Mouse (Mus musculus) granulocyte monocyte progenitor cell, adult 5-6 weeks (primary cell): ENCODE data around the gene Cmklr1. TPM values are rescaled to one million over a fixed set of nuclear protein-coding genes. Genes with fewer than 3 reads are reported as not detected.

Experiments
- ATAC-seq: replicated peaks from 2 replicates; pipeline ENCODE4 v1.8.0; 2016; ENCODE audit warnings: mild to moderate bottlenecking, moderate TSS enrichment, inconsistent platforms; ENCODE audit not compliant: poor library complexity, severe bottlenecking
- total RNA-seq, 2 experiments: library from RNA; stranded (forward) in 1 of 2; stranded (reverse) in 1 of 2; fragments of 200-712, 200-1000 nt in 1 of 2; fragments of >200 nt in 1 of 2; fragmentation: Nextera tagmentation in 1 of 2; gene quantifications; 2 replicates each; pipeline ENCODE4 v1.2.3; 2014 to 2017

Cmklr1 gene
- total RNA-seq, 2 experiments from 2014 or later: 1.7 TPM; not detected in 1

DNA sequence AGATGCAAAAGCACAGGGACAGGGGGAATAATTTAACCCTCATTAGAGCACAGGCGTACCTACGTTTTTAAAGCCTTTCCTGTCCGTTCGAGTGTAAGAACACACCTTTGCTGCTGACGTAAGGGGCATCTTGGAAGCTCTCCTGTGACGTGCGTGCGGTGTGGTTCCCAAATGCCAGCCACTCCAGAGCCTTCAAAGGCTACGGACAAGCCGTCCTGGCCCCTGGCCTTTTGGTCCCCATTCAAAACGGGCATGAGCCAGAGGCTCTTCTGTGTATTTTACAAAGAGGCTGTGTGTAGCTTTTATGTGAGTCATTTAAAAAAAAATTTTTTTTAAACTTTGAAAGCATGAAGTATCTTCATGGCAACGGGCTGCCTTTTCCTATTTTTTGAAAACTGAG is 4.6 kb upstream of the Cmklr1 start:
- ATAC-seq: no peak

DNA sequence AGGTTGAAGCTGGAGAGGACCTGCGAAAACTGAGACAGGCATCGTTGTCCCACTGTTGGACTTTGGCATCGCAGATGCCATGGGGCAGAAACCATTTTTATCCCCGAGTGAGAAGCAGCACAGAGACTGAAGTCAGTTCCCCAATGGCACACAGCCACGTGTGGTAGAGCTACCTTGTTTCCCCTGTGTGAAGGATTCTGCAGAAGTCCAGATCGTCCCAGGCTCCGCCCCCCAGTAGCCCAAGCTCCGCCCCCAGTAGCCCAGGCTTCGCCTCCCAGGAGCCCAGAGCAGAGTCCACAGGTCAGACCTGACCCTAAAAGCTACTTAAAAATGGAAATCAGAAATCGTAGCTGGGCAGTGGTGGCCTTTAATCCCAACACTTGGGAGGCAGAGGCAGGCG is 4.0 kb upstream of the Cmklr1 start:
- no peak for ATAC-seq

DNA sequence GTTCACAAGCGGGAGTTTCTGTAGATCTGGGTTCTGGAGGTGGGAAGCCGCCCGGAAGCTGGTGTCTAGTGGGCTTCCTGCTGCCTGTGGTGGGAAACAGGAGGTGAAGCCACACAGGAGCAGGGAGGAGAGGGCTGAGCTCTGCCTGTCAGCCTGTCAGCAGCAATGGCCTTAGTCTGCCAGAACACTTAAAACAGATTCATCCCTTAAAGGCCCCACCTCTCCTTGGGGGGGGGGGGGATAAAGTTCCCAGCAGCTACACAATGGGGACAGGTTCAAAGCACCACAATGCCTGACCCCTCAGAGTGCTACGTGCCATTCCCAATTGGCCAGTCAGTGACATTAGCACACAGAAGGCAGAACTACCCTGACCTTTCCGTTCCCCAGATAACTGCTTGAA is 2.0 kb upstream of the Cmklr1 start:
- no peak for ATAC-seq

DNA sequence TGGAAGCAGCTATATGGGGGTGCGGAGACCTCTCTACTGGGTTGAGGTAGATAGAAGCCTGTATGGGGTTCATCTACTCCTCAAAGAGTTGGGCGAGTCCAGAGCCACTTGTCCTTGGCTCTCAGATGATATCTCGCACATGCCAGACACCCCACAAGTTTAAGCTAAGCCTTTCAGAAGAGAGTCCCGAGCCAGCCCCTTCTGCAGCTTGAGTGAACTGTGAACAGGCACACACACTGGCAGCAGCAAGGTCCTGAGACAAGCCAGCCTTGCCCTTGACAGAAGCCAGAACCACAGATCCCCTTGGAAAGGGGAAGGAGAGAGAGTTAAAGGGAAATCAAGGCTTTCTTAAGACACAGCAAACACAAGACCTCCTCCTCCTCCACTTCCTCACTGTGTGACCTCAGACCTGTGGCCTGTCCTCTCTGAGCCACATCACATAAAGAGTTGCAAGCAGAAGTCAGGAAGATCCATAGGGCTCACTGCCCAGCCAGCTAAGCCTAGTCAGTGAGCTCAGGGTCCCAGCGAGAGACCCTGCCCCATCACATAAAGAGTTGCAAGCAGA is 1.5 kb downstream of the Cmklr1 start:
- peak; percentile 43 for ATAC-seq

DNA sequence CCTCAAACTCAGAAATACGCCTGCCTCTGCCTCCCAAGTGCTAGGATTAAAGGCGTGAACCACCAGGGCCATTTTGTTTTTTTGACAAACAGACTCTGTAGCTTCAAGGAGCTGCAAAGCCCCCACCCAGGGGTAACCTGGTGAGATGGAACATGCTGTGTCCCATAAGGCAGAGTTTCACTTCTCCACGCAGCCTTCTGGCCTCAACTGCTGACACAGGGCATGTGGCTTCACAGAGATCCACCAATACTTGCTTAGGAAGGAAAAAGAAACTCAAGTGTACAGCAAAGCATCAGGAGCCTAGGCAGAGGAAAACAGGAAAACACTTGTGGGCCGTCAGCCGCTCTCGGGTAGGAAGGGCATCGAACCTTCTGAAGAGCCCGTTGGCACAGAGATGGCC is 3.1 kb downstream of the Cmklr1 start:
- ATAC-seq: peak; percentile 9; the same call in 1 of the 2 replicates

DNA sequence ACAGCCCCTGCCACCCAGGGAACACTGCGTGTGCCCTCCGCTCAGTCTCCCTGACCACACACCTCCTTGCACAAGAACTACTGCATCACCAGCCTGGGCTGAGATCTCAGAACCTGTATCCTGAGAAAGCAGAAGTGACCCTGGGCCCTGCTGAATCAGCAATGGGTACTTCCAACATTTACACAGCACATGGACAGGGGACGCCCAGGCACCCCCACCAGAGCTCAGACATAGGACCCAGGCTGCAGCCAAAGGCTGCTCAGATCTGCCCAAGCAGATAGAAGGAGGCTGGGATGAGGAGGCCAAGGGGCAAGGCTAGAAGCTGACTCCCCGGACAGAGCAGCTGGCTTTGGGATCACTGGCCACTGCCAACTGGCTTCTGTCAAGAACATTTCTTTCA is 5.7 kb downstream of the Cmklr1 start:
- ATAC-seq: peak; percentile 83

DNA sequence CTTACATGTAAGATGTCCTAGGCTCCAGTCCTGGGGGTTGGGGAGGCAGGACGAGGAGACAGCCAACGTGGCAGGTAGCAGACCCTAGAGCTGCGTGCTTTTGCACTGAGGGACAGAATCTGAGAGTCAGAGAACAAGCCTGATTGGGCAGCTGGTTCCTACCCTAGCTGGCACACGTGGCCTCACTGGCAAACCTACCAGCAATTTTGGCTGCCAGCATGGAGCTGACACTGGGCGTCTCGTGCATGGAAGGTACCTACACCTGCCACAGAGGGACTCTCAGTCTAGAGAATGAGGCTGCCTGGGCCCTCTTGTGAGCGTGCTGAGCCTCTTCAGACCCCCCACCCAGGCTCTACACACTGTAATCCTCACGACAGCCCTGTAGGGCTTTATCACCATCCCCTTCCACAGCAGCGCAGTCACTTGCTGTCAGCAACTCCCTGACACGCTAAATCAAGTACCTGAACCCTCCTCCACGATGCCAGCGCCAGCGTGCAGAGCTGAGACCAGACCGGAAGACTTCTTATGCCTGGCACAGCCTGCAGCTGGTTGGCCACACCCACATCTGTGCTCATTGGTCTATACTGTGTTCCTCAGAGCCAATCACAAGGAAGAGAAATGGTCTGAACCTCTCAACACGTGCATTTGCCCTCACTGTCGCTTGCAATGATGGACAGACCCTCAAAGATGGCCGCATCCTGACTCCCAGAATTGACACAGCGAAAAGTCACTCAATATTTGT is 6.9 kb downstream of the Cmklr1 start:
- ATAC-seq: peak; percentile 16

DNA sequence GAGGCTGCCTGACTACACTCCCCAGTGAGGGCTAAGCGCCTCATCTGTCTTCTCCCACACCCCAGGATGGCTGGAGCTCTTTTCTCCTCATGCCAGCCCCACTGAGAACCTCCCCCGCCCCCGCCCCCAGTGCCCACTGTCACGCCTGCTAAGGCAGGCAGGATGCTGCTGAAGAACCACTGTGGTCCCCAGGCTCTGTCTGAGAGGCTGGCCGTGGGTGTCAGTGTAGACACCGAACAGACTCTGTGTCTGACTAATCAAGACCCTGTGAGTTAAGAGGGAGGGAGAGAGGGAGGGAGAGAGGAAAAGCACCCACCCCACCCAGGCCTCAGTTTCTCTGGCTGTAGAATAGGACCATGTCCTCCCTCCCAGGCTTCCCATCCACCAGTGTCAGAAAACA is 9.2 kb downstream of the Cmklr1 start:
- no peak for ATAC-seq

DNA sequence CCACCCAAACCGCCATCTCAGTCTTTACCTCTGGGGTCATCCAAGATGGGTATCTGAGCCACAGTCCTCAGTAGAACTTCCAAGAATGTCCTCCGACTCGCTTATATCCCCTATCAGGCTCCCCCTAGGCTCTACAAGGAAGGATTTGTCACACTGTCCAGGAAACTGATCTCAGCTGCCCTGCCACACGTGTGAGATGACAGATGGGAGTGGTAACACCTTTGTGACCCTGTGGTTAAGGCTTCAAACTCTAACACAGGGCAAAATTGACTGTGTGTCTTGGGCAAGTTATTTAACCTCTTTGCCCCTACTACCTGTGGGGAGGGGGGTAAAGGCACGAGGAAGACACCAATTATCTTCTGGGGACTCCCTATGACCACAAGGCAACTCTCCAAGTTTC is 11.1 kb downstream of the Cmklr1 start:
- no peak for ATAC-seq

DNA sequence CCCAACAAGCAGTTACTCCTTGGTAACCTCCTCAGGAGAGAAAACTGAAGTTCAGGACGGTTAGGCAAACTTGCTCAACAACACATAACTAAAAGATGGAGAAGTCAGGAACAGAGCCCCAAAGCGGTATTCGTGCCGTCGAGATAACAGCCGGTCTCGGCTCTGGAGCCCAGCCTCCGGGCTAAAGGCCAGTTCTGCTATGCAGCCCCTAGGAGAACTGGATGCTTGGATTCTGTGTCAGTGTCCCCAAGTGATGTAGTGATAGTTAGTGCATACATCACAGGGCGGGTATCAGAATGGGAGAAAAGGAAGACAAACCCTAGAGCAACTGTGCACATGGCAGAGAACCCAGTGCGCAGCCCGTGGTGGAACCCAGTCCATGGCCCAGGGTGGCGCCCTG is 12.2 kb downstream of the Cmklr1 start:
- ATAC-seq: no peak

DNA sequence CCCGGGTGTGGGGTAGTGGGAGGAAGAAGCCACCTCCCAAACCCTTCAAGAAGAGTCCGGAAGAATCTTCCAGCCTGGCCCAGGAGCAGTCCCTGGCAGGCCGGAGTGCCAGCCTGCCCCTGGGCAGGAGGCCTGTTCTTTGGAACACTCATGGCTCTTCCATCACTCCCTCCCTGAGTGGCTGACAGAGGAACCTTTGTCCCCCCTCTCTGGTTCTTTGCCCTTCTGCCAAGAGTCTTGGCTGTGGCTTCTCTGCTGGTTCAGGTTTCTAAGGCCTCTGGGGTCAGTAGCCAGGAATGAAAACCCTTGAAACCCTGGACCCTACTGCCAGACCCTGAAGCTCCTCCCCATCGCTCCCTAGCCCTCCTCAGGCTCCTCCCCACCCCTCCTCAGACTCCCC is 12.6 kb downstream of the Cmklr1 start:
- ATAC-seq: no peak

DNA sequence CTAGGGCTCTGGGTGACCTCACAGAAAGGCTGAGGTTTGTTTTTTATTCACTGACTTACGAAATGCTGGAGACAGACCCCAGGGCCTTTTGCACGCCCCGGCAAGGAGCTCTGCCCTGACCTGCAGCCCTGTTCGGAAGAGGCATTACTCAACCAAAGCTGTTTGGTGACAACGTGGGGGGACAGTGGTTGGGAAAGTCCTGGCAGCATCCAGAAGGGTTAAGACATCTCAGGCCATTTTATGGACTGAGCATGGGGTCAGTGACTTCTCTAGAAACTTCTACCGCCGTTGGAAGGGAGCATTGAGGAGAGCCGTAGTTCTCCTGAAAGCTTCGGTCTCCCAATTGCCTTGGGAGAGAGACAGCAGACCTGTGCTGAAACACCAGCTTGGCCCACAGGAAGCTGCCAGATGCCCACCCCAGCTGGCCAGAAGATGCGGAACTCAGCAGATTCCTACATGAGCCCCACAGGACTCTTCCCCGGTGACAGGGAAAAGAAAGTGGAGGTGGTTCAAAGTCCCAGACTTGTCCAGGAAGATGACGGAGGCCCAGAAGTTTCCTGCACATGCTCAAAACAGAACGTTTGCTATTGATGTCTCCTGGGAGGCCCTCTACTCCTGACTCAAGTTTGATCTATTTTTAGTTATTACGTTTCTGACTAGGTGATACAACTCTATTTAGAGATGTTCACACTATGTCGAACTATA is 14.2 kb downstream of the Cmklr1 start:
- peak; percentile 54 for ATAC-seq

DNA sequence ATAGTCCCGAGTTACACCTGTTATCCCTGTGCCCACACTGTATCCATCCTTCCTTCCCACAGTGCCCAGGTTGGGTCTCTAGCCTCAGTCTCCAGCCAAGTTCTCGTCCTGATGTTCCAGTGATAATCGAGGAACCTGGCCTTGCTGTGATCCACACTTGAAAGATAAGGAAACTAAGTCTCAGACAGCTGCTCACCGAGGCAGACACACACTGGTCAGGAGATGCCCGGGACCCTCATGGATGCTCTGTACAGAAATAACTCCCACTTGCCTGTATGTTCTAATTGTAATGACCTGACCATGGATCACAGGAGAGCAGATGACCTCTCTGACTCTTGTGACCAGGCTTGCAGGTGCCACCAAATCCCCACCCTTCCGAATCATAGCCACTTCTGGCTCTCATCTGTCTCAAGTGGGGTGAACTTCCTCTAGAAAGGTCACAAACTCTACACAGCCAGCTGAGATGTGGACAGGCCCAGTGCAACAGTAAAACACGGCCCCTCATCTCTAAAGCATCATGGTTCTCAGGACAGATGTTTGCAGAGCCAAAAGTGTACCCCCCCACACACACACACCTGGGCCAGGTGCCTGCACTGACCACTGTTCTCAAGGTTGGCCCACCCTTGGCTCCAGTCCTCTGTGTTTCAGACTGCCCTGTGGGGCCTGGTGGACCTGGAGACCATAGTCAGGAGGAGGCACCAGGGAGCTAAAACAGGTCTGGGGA is 15.2 kb downstream of the Cmklr1 start:
- no peak for ATAC-seq

DNA sequence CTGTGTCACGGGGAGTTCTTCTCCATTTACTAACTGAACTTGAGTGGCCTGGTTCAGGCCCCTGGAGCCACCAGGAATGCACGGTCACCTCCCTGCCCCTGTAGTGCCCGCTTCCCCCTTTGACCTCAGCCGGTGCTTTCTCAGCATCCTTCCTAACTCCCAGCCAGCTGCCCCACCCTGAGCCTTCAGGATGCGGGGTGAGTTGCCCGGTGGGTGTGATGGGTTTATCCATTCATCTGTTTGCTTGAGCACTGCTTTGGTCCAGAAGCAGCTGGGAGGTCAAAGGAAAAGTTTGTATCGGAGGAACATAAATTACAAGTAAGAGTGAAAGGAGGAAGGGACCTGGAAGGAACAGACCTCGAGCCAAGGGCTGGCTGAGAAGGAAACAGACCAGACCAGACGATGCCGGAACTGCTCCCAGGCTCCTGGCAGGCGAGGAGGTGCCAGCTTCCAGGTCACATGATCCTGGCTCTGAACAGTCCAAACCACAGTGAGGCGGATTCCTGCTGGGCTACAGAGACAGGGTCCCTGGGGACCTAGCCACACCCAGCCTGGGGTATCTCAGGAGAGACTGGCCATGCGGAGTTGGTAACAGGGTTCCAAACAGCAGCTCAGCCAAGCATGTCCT is 16.1 kb downstream of the Cmklr1 start:
- peak; percentile 63 for ATAC-seq

DNA sequence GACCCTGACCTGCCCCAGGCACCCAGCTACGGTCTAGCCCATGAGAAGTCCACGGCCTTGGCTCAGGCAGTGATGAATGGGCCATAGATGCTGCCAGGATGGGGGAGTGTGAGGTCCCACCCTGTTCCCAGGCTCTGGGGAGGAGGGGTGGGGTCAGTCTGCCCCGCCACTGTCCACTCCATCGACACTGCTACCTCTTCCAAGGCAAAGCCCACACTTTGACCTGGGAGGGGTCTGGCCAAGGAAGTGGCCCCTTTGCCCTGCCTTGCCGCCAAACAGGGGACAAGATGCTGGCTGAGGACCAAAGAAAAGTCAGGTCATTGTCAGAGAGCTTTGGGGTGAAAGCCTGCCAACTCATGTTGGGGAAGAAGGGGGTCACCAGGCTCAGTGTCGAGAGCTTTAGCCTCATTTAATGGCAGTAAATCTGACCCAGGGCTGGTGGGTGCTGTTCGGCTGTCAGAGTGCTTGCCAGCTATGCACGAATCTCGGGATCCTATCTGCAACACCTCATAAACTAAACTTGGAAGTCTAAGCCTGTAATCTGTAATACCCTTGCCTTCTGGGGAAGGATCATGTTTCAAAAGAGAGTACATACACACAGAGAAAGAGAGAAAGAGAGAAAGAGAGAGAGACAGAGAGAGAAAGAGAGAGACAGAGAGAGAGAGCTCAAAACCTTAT is 17.1 kb downstream of the Cmklr1 start:
- no peak for ATAC-seq

DNA sequence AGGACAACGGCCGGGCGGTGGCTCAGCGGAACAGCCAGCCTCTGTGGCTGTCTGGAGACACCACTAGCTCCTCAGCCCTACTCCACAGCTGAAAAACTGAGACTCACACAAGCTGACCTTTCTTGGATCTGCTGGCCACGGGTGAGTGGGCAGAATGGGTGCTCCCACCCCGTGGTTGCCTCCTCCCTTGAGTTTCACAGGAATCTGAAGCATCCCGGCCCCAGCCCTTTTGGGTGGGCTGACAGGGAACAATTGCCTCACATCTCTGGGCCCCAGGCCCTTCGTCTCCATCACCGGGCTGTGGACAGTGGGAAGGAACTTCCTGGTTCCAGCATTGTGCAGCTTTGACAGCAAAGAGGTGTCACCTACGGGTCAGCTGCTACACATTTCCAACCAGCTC is 20.1 kb downstream of the Cmklr1 start:
- no peak for ATAC-seq

DNA sequence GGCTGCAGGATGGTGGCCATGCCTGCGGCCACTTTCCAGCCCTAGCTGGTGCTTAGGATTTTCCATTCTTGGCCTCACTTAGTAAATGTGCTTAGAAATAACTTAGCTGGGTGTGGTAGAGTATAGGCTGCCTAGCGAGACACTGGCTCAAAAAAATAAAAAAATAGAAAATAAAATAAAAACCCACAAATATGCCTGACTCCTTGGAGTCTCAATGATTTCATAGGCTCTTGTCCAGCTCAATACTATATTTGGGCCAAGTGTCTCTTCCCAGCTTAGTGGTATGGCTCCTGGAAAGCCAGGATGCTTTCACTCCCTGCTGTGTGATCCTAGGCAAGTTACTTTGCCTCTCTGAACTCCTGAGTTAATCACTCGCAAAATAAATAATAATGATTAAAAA is 21.0 kb downstream of the Cmklr1 start:
- no peak for ATAC-seq

DNA sequence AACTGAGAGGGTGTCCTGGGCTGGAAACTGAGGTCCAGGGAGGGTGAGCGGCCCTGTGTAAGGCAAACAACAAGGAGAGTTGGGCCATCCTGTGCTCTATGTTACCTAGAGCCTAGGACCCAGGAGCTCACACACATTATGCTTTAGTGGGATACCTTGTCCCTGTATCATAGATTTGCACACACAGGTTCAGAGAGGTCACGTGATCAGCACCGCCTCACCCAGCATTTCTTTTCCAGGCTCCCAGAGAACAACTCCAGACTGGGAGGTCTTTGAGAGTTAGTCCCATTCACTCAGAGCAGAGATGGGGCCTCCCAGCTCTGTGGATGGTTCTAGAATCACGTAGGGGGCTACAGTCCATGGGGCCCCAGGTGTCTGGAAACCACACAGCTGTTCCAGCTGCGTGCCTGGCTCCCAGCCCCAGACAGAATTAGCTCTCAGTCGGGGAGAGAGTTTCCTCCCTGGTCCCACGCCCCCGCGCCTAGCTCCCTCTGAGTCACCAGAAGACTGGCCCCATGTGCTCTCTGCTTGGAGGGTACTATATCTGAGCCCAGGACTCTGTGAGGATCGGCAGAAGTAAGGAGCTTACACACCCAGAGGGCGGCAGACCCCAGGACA is 22.3 kb downstream of the Cmklr1 start:
- ATAC-seq: no peak

DNA sequence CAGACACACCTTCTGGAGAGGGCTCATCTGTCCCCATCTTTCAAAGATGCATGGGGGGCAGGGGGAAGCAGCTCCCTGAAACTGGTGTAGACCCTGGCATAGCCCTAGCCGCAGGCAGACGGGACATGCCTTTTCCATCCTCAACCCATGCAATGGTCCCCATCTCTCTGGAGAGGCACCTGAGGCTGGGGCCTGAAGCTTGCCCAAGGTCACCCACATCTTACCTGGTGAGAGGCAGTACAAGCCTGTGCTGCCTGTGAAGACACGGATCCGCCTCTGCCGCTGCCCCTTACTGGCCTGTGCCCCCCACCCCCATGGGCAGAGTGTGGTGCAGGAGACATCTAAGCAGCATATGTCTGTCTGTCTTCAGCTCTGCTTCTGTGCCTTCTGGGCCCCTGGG is 23.2 kb downstream of the Cmklr1 start:
- no peak for ATAC-seq

DNA sequence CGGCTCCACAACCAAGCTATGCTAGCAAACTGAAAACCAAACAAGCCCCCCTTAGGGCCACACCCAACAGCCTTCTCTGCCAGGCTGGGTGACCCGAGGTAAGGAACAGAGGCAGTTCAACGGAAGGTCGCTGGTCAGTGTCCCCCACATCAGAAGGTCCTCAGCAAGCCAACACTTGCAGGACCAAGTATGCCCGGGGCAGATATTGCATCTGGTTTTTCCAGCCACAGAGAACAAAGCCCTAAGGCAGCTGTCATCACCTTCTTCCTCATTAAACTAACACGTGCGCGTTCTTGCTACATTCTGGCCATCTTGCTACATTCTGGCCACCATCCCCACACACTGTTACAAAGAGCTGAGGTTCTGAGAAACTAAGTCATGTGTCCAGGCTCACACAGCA is 23.9 kb downstream of the Cmklr1 start:
- ATAC-seq: peak; percentile 86
